Mouse (Mus musculus) MN1 (cell line): ENCODE data around the gene Cftr.

Experiments
- DNase-seq: peaks from one replicate; pipeline ENCODE4 v3.0.0-alpha.2; 2016; ENCODE audit warnings: low spot score

Cftr gene

DNA sequence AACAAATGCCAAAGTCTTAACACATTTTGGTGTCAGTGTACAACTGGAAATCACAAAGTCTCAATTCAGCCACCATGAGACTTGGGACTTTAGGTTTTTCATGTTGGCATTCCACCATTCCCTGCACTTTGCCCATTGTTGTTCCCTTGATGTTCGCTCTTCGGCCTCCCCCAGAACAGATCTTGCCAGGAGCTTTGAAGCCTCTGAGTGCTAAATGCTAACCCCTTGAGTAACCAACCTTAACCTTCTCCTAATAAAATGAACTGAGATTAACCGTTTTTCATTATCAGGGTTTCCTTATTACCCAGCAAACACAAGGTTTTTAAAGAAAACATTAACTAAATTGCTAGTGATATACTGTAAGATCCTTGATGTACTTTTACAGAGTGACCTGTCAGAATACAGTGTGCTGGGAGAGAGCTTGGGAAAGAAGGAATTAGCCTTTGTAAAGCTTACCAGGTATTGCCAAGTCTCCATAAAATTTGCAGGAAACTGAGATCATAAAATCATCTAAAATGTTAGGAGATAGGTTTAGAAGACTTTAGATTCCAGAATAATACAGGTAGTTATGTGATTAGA, 144.0 kb downstream of the Cftr start:
- DNase-seq = no peak

- no peak for DNase-seq
These were observed 152.5 kb downstream of the Cftr start for GRCm38 (mm10) chr6:18322950-18323349.

- no peak for DNase-seq
These were observed 164.9 kb downstream of the Cftr start for GRCm38 (mm10) chr6:18335393-18335792.

- no peak for DNase-seq
These were observed 167.8 kb downstream of the Cftr start for GRCm38 (mm10) chr6:18338307-18338706.

DNA sequence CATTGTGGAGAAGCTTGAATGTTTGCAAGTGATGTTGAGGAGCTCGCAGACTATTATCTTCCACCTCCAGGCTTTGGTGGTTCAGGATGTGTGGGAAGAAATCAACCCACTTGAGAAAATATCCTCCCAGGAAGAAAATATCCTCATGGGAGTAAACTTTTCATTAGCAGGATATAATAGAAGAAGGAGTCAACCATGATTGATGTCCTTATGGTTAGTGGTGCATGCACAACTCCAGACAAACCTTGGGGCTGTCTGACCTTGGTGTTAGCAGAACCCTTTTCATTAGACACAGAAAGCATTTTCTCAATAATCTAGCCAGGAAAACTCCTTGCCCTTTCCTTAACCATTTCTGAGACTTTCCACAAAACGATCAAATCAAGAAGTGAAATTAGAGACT, 173.8 kb downstream of the Cftr start:
- no peak for DNase-seq

GRCm38 (mm10) chr6:18349153-18349858, 178.8 kb downstream of the Cftr start:
- DNase-seq = no peak

- no peak for DNase-seq
These were observed 189.7 kb downstream of the Cftr start for GRCm38 (mm10) chr6:18360154-18360553.

GRCm38 (mm10) chr6:18360955-18361354, 190.5 kb downstream of the Cftr start:
- DNase-seq = no peak

DNA sequence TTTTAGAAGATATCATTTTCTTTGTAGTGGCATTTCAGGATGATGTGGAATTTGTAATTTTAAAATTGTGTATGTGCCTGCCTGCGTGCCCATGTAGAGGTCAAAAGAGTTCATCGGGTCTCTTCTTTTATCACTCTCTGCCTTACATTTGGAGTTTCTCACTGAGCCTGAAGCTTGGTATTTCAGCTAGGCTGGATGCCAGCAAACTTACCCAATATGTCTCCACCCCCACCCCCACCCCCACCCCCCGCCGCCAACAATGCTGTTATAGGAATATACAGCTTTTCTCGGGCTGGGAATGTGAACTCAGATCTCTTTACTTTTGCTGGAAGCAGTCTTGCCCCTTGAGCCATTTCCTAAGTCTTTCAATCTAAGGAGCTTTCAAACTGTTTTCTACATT, 191.7 kb downstream of the Cftr start:
- no peak for DNase-seq

- no peak for DNase-seq
These were observed 198.6 kb downstream of the Cftr start for GRCm38 (mm10) chr6:18369054-18369453.

DNA sequence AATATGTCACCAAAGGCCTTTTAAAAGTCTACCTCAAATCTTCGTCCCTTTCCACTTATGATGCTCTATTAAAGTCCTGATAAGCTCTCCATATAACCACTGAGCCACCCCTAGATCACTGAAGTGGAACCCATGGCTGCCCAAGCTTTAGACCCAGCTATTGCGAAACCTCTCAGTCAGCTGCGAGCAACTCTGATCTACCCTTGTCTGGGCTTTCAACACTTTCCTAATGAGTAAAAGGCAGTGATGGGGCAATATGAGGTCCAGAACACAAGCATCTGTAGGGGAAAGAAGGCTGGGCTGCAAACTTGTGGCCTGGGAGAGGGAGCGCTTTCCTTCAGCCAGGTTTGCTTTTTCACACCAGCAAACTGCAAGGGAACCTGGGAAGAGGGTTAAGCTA, 199.2 kb downstream of the Cftr start:
- no peak for DNase-seq
